Mouse (Mus musculus): ENCODE measurements around the gene F830045P16Rik.

GRCm38 (mm10) chr2:129420897-129421561, 115.4 kb downstream of the F830045P16Rik start:
- no peak for TF ChIP-seq POLR2A (IDR thresholded peaks at IDR 0.05; ENCODE audit: low read depth, low read length)
- no peak for TF ChIP-seq CTCF (IDR thresholded peaks at IDR 0.05; ENCODE audit: borderline replicate concordance, insufficient read depth, low read length)
